Mouse (Mus musculus) liver, adult 2 months (tissue): ENCODE data around the gene Ccp110. TPM values are rescaled to one million over a fixed set of nuclear protein-coding genes. Genes with fewer than 3 reads are reported as not detected.
A peak's percentile ranks its signal among the peaks of the same experiment; 100 is the strongest.

Experiments
- DNase-seq: peaks from one replicate; pipeline ENCODE4 v3.0.0-alpha.2; 2011; ENCODE audit warnings: low read depth, low spot score; ENCODE audit errors: extremely low read depth
- H3K27ac ChIP-seq: fragments of 200-500 bp; replicated peaks from 2 replicates; pipeline ENCODE4 v1.5.1; 2012; ENCODE audit warnings: low read depth, mild to moderate bottlenecking, control low read depth, inconsistent platforms, low read length; ENCODE audit not compliant: insufficient read depth
- H3K27me3 ChIP-seq: fragments of 200-500 bp; 2 replicates; pipeline ENCODE4 v1.6.1; 2012; ENCODE audit warnings: mild to moderate bottlenecking, moderate library complexity, low read length, inconsistent platforms; ENCODE audit not compliant: control insufficient read depth, insufficient read depth
- H3K36me3 ChIP-seq: fragments of 200-500 bp; 2 replicates; pipeline ENCODE4 v1.6.1; 2012; ENCODE audit warnings: low read length, inconsistent platforms; ENCODE audit not compliant: control insufficient read depth, insufficient read depth
- H3K4me1 ChIP-seq: fragments of 200-500 bp; 2 replicates; pipeline ENCODE4 v1.6.1; 2011; ENCODE audit warnings: low read length; ENCODE audit not compliant: control insufficient read depth, insufficient read depth
- H3K4me3 ChIP-seq: fragments of 200-500 bp; 2 replicates; pipeline ENCODE4 v1.5.1; 2011; ENCODE audit warnings: low read depth, mild to moderate bottlenecking, control low read depth, low read length, moderate library complexity; ENCODE audit not compliant: insufficient read depth
- H3K79me2 ChIP-seq: fragments of 200-500 bp; 2 replicates; pipeline ENCODE4 v1.6.1; 2012; ENCODE audit warnings: inconsistent platforms, mild to moderate bottlenecking, low read length, moderate library complexity; ENCODE audit not compliant: control insufficient read depth, insufficient read depth
- H3K9ac ChIP-seq: fragments of 200-500 bp; 2 replicates; pipeline ENCODE4 v1.6.1; 2012; ENCODE audit warnings: low read depth, mild to moderate bottlenecking, control low read depth, inconsistent platforms, low read length
- CTCF ChIP-seq: fragments of 200-500 bp; IDR thresholded peaks from 2 replicates; pipeline ENCODE4 v1.5.1; 2011; ENCODE audit warnings: low read depth, low read length, control low read depth
- POLR2A ChIP-seq: fragments of 200-500 bp; IDR thresholded peaks from 2 replicates; pipeline ENCODE4 v1.6.1; 2011; ENCODE audit warnings: low read length, control low read depth; ENCODE audit not compliant: insufficient read depth; ENCODE audit errors: extremely low read depth
- WGBS: fragments of 180-500 bp; shearing (Covaris S2); methylation state at CpG from one replicate; pipeline ENCODE4 v1.1.7; 2018; 5-methylcytosine and 5-hydroxymethylcytosine counted together
- polyA plus RNA-seq: library from polyadenylated mRNA; depleted of rRNA; stranded (reverse); fragments of >200 nt; gene quantifications from 2 replicates; pipeline ENCODE4 v1.2.3, GENCODE M21; 2012; rRNA removed
- total RNA-seq: library from RNA; depleted of rRNA; stranded (reverse); fragments of >200 nt; gene quantifications from 2 replicates; pipeline ENCODE4 v1.2.3, GENCODE M21; 2014; rRNA removed

The Ccp110 gene
- total RNA-seq = 3.0 and 3.8 TPM in 2 replicates
- 0.85 and 1.3 TPM in 2 replicates for polyA plus RNA-seq

DNA sequence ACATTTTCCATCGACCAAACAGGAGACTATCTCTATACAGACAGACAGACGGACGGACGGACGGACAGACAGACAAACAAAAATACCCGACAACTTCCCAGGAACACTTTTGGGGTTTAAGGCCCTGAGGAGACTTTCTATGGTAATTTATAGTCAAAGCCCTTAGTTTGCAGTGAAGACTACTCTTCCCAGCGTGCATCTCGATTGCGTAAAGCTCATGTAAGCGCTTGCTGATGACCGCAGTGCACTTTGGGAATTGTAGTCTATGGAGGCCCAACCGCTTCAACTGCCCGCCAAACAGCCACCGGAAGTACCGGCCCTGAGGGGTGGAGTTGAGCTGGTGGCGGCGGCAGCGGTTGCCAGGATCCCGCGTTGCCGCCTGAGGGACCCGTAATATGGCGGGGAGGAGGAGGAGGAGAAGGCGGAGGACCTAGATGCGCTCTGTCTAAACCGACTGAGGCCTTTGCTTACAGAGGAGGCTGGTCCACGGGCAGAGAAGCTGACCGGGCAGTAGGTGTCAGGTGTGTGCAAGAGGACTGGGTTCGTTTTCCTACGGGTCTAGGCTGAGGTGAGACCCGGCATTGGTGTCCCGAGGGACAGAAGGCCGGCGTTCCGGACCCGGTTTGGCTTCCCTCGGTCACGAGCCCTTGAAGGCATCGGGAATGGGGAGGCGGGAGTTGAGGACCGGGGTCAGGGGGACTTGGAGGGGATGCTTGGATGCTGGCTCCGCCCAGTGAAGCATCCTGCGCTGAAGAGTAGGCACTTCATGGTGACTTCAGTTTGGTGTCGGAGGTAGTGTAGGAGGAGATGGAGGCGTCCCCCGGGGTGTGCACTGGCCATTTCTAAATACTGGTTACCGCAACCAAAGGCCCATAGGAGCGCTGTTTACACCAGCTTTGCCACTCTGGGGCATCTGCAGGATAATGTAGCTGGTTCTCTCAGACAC is at the start of gene Ccp110:
TSS of gene Ccp110 (plus strand) at position 325 of the 946 bp plus-strand sequence.
- H3K4me1 ChIP-seq = peaks cover 12% of the 10 kb centered on the region
- 3% methylated on average over 48 of the region's 48 CpGs for WGBS
- no peaks in the 10 kb centered on the region; the same call in 1 of the 2 replicates for H3K79me2 ChIP-seq
- no peak for TF ChIP-seq CTCF
- TF ChIP-seq POLR2A = 0 out of 2 replicates have a peak, but pooled peaks have one; percentile 34
- peak within 1 kb of the TSS; percentile 17; the same call in 1 of the 2 replicates for H3K27ac ChIP-seq
- peak within 1 kb of the TSS; percentile 78 for H3K4me3 ChIP-seq
- H3K9ac ChIP-seq = peak within 1 kb of the TSS; percentile 70
- no peaks in the 10 kb centered on the region for H3K27me3 ChIP-seq
- H3K36me3 ChIP-seq = no peaks in the 10 kb centered on the region
- DNase-seq = peak; percentile 97

DNA sequence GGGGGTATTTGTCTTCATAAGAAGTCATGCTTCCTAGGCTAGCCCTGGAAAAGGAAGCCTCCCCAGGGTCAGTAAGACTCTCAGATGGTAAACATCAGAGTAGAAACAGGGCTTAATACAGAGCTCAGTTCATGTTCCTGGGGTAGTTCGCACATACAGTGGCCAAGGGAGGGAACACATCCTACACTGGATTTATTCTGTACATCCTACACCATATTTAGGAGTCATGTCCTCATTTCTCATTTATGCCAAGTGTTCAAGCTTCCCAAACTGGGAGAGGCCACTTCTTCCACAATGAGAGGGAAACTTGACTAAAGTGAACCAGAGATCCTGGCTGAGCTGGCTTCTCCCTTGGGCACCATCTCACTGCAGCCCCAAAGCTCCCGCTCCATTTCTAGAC is 44.6 kb upstream of the Ccp110 start:
- H3K9ac ChIP-seq = no peak overlapping the region
- no peak overlapping the region for H3K4me3 ChIP-seq
- TF ChIP-seq POLR2A (no peak), CTCF (no peak)
- DNase-seq = no peak
- H3K27ac ChIP-seq = no peak overlapping the region
- 95% methylated on average over 2 of the region's 2 CpGs for WGBS
- H3K4me1 ChIP-seq = no peaks in the 10 kb centered on the region
- no peaks in the 10 kb centered on the region for H3K36me3 ChIP-seq
- no peaks in the 10 kb centered on the region for H3K27me3 ChIP-seq
- no peaks in the 10 kb centered on the region for H3K79me2 ChIP-seq

DNA sequence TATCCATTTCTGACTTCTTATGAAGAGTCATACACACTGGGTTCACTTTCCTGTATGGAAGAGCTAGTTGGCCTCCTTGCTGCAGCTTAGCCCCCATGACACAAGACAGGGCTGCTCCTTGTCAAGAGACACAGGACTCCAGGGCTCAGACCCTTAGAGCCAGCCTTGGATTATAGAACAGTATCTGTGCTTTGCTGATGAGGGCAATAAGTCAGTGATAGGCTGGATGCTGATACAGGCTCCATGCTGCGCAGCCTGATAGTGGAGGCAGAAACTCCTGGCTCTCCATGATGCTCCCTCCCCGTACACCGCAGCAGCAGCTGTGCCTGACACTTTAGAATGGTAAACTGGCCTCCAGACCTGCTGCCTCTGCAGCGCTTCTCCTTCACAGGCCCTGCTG is 42.2 kb upstream of the Ccp110 start:
- Histone ChIP-seq H3K27ac (no peak overlapping the region), H3K4me3 (no peak overlapping the region), H3K4me1 (no peaks in the 10 kb centered on the region), H3K36me3 (no peaks in the 10 kb centered on the region), H3K9ac (no peak overlapping the region), H3K79me2 (no peaks in the 10 kb centered on the region), H3K27me3 (no peaks in the 10 kb centered on the region)
- TF ChIP-seq CTCF = no peak
- no peak for TF ChIP-seq POLR2A
- DNase-seq = no peak
- WGBS = 83% methylated on average over 4 of the region's 4 CpGs

DNA sequence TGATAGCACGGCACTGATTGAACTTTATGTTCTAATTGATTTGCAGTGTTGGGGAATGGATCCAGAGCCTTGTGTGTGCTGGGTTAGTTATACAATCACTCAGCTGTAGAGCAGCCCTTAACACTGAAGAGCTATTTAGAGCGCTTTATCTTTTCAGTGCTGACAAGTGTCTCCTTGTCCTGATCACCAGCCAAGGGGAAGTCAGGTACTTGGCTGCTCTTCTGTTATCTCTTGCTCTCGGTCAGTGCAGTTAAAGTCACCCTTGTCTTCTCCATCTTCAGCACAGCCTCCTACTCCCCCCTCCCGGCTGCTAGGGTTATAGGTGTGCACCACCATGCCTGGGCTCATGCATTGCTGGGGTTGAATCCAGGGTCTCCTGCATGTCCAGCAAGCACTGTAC is 35.5 kb upstream of the Ccp110 start:
- WGBS = 83% methylated on average over 4 of the region's 4 CpGs
- TF ChIP-seq POLR2A (no peak), CTCF (no peak)
- Histone ChIP-seq H3K9ac (no peak overlapping the region), H3K79me2 (no peaks in the 10 kb centered on the region), H3K36me3 (no peaks in the 10 kb centered on the region), H3K27me3 (no peaks in the 10 kb centered on the region), H3K4me3 (no peak overlapping the region), H3K4me1 (no peaks in the 10 kb centered on the region), H3K27ac (no peak overlapping the region)
- no peak for DNase-seq

DNA sequence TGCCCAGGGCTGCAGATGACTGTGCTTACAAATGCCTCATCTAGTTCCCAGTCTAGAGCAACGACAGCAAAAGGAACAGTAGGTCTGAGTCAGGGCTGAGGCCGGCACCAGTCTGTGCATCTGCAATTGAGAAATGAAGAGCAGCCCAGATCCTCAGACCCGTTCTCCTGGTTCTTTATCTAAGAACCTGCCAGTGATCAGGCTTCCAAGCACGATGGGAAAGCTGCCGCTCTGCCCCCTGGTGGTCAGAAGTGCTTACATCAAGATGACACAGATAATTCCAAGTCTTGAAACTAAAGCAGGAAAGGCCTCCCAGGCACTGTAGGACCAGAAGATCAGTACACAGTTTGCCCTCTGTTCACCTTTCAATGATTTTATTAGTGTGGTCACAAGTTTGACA is 24.2 kb upstream of the Ccp110 start:
- H3K27ac ChIP-seq = no peak overlapping the region
- TF ChIP-seq CTCF (peak; percentile 80), POLR2A (no peak)
- H3K4me3 ChIP-seq = no peak overlapping the region
- H3K27me3 ChIP-seq = no peaks in the 10 kb centered on the region
- no peaks in the 10 kb centered on the region for H3K79me2 ChIP-seq
- H3K4me1 ChIP-seq = no peaks in the 10 kb centered on the region
- H3K9ac ChIP-seq = no peak overlapping the region
- peak; percentile 67 for DNase-seq
- 25% methylated on average over 5 of the region's 5 CpGs for WGBS
- peaks cover 40% of the 10 kb centered on the region; the same call in 1 of the 2 replicates for H3K36me3 ChIP-seq

DNA sequence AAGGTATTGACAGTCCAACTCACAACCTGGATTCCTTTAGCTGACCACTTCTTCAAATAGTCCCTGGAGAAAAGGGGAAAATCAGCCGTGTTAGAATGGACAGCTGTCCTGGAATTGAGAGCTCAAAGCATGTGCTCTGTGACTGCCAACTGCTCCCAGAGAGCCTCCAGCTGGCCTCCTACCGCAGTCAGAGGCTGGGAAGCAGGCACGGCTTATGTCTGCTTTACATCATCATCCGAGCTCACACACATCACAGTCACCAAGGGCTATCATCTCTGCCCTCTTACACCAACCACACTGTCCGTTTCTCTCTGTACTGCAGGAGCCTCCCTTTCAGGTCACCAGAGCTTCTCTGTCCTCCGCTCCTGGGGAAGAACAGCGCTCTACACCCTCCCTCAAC is 23.3 kb upstream of the Ccp110 start:
- no peak overlapping the region for H3K27ac ChIP-seq
- no peak overlapping the region for H3K4me3 ChIP-seq
- TF ChIP-seq CTCF (no peak), POLR2A (no peak)
- H3K9ac ChIP-seq = no peak overlapping the region
- no peaks in the 10 kb centered on the region for H3K79me2 ChIP-seq
- no peaks in the 10 kb centered on the region for H3K27me3 ChIP-seq
- H3K4me1 ChIP-seq = no peaks in the 10 kb centered on the region
- H3K36me3 ChIP-seq = peaks cover 46% of the 10 kb centered on the region
- WGBS = 86% methylated on average over 7 of the region's 7 CpGs
- no peak for DNase-seq
